Mouse (Mus musculus): ENCODE data around the gene Fam83b.

Fam83b gene

DNA sequence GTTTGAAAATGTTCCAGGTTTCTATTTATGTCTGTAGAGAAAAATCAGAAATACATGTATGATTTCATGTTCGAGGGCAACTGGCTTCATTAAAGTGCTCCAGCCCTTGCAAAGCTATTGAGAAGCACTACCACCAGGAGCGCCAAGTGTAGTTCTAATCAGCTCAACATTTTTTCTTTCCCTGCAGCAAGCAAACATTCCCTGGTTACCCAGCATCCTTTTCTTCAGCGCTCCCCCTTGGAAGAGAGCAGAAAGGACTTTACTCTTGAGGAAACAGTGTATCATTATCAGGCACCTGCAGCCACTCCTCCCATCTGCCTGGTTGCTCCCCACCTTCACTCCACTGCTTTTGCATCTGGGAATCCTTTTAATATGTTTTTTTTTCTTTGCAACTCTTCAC, 45.3 kb downstream of the Fam83b start:
- DNase-seq (ENCODE audit: low spot score) = no peak

GRCm38 (mm10) chr9:76518665-76519064, 48.3 kb downstream of the Fam83b start:
- no peak for DNase-seq (ENCODE audit: low spot score)

GRCm38 (mm10) chr9:76505650-76506049, 61.3 kb downstream of the Fam83b start:
- no peak for DNase-seq (ENCODE audit: low spot score)

DNA sequence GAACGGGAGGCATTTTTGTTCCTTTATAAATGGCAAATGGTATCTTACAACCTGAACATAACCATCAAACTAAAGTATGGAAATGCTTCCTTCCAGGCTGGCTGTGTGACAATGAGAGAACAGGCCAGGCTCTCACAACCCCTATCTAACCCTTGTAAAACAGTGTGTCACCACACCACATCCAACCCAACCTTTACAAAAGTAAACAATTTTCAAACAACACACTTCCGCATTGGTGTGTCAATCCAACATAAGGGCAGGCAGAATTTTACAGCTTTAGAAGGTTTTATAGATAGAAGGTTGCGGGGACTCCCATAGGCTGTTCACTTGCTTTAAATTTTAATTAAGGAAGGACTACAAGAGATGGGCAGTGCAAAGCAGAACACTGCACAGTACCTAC, 77.2 kb downstream of the Fam83b start:
- no peak for DNase-seq (ENCODE audit: low spot score)

- no peak for DNase-seq (ENCODE audit: low spot score)
Measured at GRCm38 (mm10) chr9:76480088-76480487, 86.8 kb downstream of the Fam83b start.

DNA sequence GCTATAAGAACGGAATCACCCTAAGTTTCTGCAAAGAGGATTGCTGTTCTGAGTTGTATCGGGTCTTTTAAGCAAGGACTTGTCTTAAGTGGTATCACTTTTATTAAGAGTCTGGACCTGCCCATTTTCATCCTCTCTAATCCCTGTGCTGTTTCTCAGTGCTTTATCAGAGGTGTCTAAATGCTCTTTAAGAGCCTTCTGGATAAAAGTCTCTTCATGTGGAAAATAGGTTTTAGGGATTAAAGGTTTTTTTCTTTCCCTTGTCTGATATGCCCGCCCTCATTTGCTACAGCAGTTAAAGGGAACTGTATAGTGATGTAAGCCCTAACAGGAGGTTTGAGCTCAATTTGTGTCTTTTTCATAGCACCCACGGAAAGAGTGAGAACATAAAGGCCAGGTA, 97.4 kb downstream of the Fam83b start:
- no peak for DNase-seq (ENCODE audit: low spot score)

- no peak for DNase-seq (ENCODE audit: low spot score)
Measured at GRCm38 (mm10) chr9:76461547-76461946, 105.4 kb downstream of the Fam83b start.

DNA sequence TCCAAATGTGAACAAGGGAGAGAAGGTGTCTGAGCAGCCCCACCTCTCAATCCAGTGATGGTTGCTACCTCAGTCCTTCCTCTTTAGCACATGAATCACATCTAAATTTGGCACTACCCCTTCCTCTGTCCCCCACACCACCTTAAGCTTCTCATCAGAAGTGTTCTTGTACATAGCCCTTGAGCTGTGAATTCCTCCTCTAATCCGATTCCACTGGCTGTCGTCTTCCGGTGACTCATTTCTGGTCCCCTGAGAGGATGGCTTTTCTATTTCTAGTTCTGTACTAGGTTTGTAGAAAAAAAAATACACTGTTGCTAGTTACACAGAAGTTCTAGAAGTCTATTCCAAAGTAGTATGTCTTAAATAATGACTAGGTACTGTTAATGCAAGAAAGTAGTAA, 111.2 kb downstream of the Fam83b start:
- DNase-seq (ENCODE audit: low spot score) = no peak
